Mouse (Mus musculus) adrenal gland (tissue): ENCODE measurements around the gene Lgr6.

Experiments used
- intact Hi-C: fragments of 180-260 bp; cut with DNase I; formaldehyde crosslinking; loops from one replicate; pipeline ENCODE4 v1.15.1; 2025

The Lgr6 gene

GRCm38 (mm10) chr1:135083465-135083864 lies 21.6 kb downstream of the Lgr6 start:
- intact Hi-C loops = no loop called here

- intact Hi-C loops = no loop called here
Observed at GRCm38 (mm10) chr1:135082267-135082666, 22.8 kb downstream of the Lgr6 start.

- intact Hi-C loops = no loop called here
Observed at GRCm38 (mm10) chr1:135079021-135079420, 26.1 kb downstream of the Lgr6 start.

- intact Hi-C loops = no loop called here
Observed at GRCm38 (mm10) chr1:135076470-135076869, 28.6 kb downstream of the Lgr6 start.

GRCm38 (mm10) chr1:135075270-135075669 lies 29.8 kb downstream of the Lgr6 start:
- intact Hi-C loops = no loop called here

GRCm38 (mm10) chr1:135072643-135073042 lies 32.4 kb downstream of the Lgr6 start:
- intact Hi-C loops = no loop called here

GRCm38 (mm10) chr1:135069841-135070240 lies 35.2 kb downstream of the Lgr6 start:
- intact Hi-C loops = no loop called here

- intact Hi-C loops = no loop called here
Observed at GRCm38 (mm10) chr1:135064525-135064924, 40.6 kb downstream of the Lgr6 start.

- intact Hi-C loops = no loop called here
Observed at GRCm38 (mm10) chr1:135062936-135063335, 42.1 kb downstream of the Lgr6 start.

GRCm38 (mm10) chr1:135061300-135061699 lies 43.8 kb downstream of the Lgr6 start:
- intact Hi-C loops = no loop called here

- intact Hi-C loops = no loop called here
Observed at GRCm38 (mm10) chr1:135060174-135060573, 44.9 kb downstream of the Lgr6 start.

GRCm38 (mm10) chr1:135056901-135057300 lies 48.2 kb downstream of the Lgr6 start:
- intact Hi-C loops = no loop called here

- intact Hi-C loops = no loop called here
Observed at GRCm38 (mm10) chr1:135054121-135054520, 51.0 kb downstream of the Lgr6 start.

GRCm38 (mm10) chr1:135044439-135044838 lies 60.6 kb downstream of the Lgr6 start:
- intact Hi-C loops = no loop called here

GRCm38 (mm10) chr1:135036297-135036696 lies 68.8 kb downstream of the Lgr6 start:
- intact Hi-C loops = no loop called here

GRCm38 (mm10) chr1:135032658-135033057 lies 72.4 kb downstream of the Lgr6 start:
- intact Hi-C loops = no loop called here

GRCm38 (mm10) chr1:135030121-135030520 lies 75.0 kb downstream of the Lgr6 start:
- intact Hi-C loops = no loop called here

GRCm38 (mm10) chr1:135026275-135026674 lies 78.8 kb downstream of the Lgr6 start:
- intact Hi-C loops = no loop called here

GRCm38 (mm10) chr1:135023583-135023982 lies 81.5 kb downstream of the Lgr6 start:
- intact Hi-C loops = no loop called here

GRCm38 (mm10) chr1:135021936-135022335 lies 83.1 kb downstream of the Lgr6 start:
- intact Hi-C loops = no loop called here

- intact Hi-C loops = no loop called here
Observed at GRCm38 (mm10) chr1:135020970-135021369, 84.1 kb downstream of the Lgr6 start.

- intact Hi-C loops = no loop called here
Observed at GRCm38 (mm10) chr1:135020281-135020940, 84.7 kb downstream of the Lgr6 start.

- intact Hi-C loops = no loop called here
Observed at GRCm38 (mm10) chr1:135019775-135020167, 85.3 kb downstream of the Lgr6 start.
